Mouse (Mus musculus) liver, postnatal 0 days (tissue): ENCODE data around the gene Zfp511.

Source experiments
- CTCF ChIP-seq: sonication (generic); IDR thresholded peaks from 2 replicates; pipeline ENCODE4 v1.5.1; 2016; ENCODE audit warnings: antibody characterized with exemption, low read depth
- EP300 ChIP-seq: IDR thresholded peaks from 2 replicates; pipeline ENCODE4 v1.6.1; 2016; ENCODE audit warnings: antibody characterized with exemption, low read depth, mild to moderate bottlenecking

GRCm38 (mm10) chr7:140054124-140054523 lies 17.9 kb downstream of the Zfp511 start:
- TF ChIP-seq EP300: no peak
- TF ChIP-seq CTCF: no peak
